Mouse (Mus musculus) neural tube, embryonic 15.5 days (tissue): ENCODE data around the gene Themis. TPM values are rescaled to one million over a fixed set of nuclear protein-coding genes. Genes with fewer than 3 reads are reported as not detected.

Source experiments
- ATAC-seq: fragments of 200-750 bp; cut with Nextera tagmentation; 2 replicates; pipeline ENCODE4 v1.8.0; 2017; ENCODE audit warnings: mild to moderate bottlenecking, moderate TSS enrichment, moderate library complexity; ENCODE audit not compliant: low FRiP score
- H3K27ac ChIP-seq: fragments of 300-500 bp; sonication (generic); replicated peaks from 2 replicates; pipeline ENCODE4 v1.5.1; 2015; ENCODE audit warnings: mild to moderate bottlenecking, inconsistent platforms
- H3K27me3 ChIP-seq: fragments of 300-500 bp; sonication (generic); replicated peaks from 2 replicates; pipeline ENCODE4 v1.6.1; 2015; ENCODE audit warnings: inconsistent platforms
- H3K36me3 ChIP-seq: fragments of 300-500 bp; sonication (generic); 2 replicates; pipeline ENCODE4 v1.6.1; 2015; ENCODE audit warnings: inconsistent platforms
- H3K4me1 ChIP-seq: fragments of 300-500 bp; sonication (generic); 2 replicates; pipeline ENCODE4 v1.6.1; 2015; ENCODE audit warnings: inconsistent platforms
- H3K4me2 ChIP-seq: fragments of 300-500 bp; sonication (generic); 2 replicates; pipeline ENCODE4 v1.6.1; 2015; ENCODE audit warnings: inconsistent platforms, mild to moderate bottlenecking, moderate library complexity
- H3K4me3 ChIP-seq: fragments of 300-500 bp; sonication (generic); replicated peaks from 2 replicates; pipeline ENCODE4 v1.5.1; 2015; ENCODE audit warnings: mild to moderate bottlenecking, inconsistent platforms
- H3K9ac ChIP-seq: fragments of 300-500 bp; sonication (generic); replicated peaks from 2 replicates; pipeline ENCODE4 v1.6.1; 2015; ENCODE audit warnings: mild to moderate bottlenecking, inconsistent platforms
- H3K9me3 ChIP-seq: fragments of 300-500 bp; sonication (generic); replicated peaks from 2 replicates; pipeline ENCODE4 v1.6.1; 2016; ENCODE audit warnings: inconsistent platforms
- WGBS: fragments of 180-500 bp; shearing (Covaris S2); methylation state at CpG from one replicate; pipeline ENCODE4 v1.1.7; 2015; ENCODE audit warnings: mixed read lengths; 5-methylcytosine and 5-hydroxymethylcytosine counted together
- polyA plus RNA-seq: library from polyadenylated mRNA; unstranded; fragments of >200 nt; fragmentation: Nextera tagmentation; extraction: Ambion mirVana; gene quantifications from 2 replicates; pipeline ENCODE4 v1.2.1, GENCODE M21; 2015

The Themis gene
- polyA plus RNA-seq = 4.6 TPM in 1 of 2 replicates, not detected in the other

DNA sequence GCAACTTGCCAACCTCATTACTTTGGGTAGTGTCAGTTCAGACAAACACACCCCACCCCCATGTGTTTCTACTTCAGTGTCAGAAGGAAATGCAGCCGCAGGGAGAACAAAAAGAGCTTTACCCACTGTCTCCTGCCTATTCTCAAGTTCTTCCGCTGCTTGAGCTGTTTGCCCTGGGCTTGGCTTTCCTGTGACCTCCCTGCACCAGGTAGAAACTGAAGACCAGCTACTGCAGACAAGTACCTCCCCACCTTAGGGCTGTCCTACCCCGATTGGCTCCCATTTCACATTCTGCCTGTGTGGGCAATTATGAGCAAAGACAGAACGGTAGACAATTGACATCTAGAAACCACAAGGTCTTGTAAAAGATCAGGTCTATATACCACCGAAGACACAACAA is at the start of gene Themis:
Themis (plus strand) TSS at position 100 of the 400 bp plus-strand sequence.
- H3K27ac ChIP-seq = no peak within 1 kb of the TSS
- no peak within 1 kb of the TSS for H3K4me2 ChIP-seq
- H3K36me3 ChIP-seq = no peaks in the 10 kb centered on the region
- H3K9me3 ChIP-seq = no peaks in the 10 kb centered on the region
- ATAC-seq = no peak
- 73% methylated on average over 5 of the region's 5 CpGs for WGBS
- H3K4me3 ChIP-seq = no peak within 1 kb of the TSS
- no peak within 1 kb of the TSS for H3K9ac ChIP-seq
- H3K27me3 ChIP-seq = no peaks in the 10 kb centered on the region
- H3K4me1 ChIP-seq = no peaks in the 10 kb centered on the region

DNA sequence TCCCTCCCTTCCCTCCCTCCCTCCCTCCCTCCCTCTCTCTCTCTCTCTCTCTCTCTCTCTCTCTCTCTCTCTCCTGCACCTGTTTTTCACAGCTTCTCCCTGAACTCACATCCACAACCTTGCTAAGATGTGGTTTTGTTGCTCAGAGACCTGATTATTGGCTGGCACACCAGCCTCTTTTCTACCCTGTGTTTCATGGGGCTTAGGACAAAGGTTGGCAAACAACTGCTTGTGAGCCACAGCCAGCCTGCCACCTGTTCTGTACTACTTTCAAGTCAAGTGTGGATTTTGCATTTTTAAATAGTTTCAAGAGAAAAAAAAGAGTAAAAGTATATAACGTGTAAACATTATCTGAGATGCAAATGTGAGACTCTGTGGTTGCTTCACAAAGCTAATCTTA is 48.7 kb upstream of the Themis start:
- Histone ChIP-seq H3K4me1 (no peaks in the 10 kb centered on the region), H3K9me3 (no peaks in the 10 kb centered on the region), H3K4me3 (no peak overlapping the region), H3K27ac (no peak overlapping the region), H3K9ac (no peak overlapping the region), H3K36me3 (no peaks in the 10 kb centered on the region), H3K4me2 (no peak overlapping the region), H3K27me3 (no peaks in the 10 kb centered on the region)
- 87% methylated on average over 1 of the region's 1 CpGs for WGBS
- ATAC-seq = no peak

DNA sequence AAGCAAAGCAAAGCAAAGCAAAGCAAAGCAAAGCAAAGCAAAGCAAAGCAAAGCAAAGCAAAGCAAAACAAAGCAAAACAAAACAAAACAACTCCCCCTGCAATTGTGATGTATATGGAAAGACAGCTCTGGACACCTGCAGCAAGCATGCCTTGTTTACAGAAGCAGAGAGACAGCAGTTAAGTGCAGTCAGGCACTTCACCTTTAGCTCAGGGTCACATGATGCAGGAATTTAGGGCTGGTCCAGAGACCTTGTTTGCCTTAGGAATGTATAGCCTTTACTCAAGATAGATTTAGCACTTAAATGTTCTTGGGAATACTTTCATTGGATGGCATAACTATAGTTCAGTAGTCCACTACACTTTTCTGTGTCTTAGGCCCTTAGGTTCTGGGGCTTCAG is 32.1 kb upstream of the Themis start:
- Histone ChIP-seq H3K4me1 (no peaks in the 10 kb centered on the region), H3K9me3 (no peaks in the 10 kb centered on the region), H3K36me3 (no peaks in the 10 kb centered on the region), H3K27me3 (no peaks in the 10 kb centered on the region), H3K27ac (no peak overlapping the region), H3K9ac (no peak overlapping the region), H3K4me2 (no peak overlapping the region), H3K4me3 (no peak overlapping the region)
- no peak for ATAC-seq

DNA sequence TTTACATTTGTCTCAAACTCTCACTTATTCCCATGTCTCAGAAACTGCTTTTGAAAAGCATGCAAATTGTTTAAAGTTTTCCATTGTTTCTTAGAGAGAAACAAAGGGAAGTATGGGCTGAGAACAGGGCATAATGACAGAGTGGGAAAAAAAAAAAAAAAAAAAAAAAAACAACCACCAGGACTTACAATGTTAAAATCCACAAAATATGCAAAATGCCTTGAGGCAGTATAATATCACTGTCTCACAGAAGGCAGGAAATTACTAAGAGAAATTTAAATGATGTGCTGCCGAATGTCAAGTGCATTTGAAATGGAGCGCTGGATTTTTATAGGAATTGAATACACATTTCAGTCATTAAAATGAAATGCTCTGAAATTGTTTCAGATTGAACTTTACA is 26.3 kb upstream of the Themis start:
- no peaks in the 10 kb centered on the region for H3K36me3 ChIP-seq
- H3K4me2 ChIP-seq = no peak overlapping the region
- 67% methylated on average over 2 of the region's 2 CpGs for WGBS
- no peaks in the 10 kb centered on the region for H3K9me3 ChIP-seq
- no peak for ATAC-seq
- H3K9ac ChIP-seq = no peak overlapping the region
- no peak overlapping the region for H3K4me3 ChIP-seq
- no peaks in the 10 kb centered on the region for H3K27me3 ChIP-seq
- no peaks in the 10 kb centered on the region for H3K4me1 ChIP-seq
- no peak overlapping the region for H3K27ac ChIP-seq

DNA sequence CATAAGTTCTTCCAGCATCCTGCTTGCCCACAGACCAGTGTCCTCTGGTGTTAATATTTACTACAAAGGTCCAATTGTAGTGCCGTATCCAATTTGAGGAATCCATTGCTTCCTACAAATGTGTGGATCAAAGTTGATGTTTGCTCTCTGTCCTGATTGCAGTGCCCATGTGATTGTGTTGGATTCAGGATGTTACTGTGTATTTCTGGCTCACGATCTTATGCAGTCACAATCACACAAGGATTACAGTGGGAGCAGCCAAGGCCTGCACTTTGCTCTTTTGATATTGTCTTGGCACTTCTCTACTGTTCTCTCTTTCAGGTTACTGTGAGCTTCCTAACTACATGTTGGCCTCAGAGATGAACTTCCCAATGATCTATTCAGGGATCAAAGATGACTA is 20.3 kb upstream of the Themis start:
- 94% methylated on average over 2 of the region's 2 CpGs for WGBS
- no peaks in the 10 kb centered on the region for H3K9me3 ChIP-seq
- no peak overlapping the region for H3K4me3 ChIP-seq
- H3K27ac ChIP-seq = no peak overlapping the region
- H3K4me1 ChIP-seq = no peaks in the 10 kb centered on the region
- H3K4me2 ChIP-seq = no peak overlapping the region
- no peak overlapping the region for H3K9ac ChIP-seq
- H3K27me3 ChIP-seq = no peaks in the 10 kb centered on the region
- no peaks in the 10 kb centered on the region for H3K36me3 ChIP-seq
- ATAC-seq = no peak

DNA sequence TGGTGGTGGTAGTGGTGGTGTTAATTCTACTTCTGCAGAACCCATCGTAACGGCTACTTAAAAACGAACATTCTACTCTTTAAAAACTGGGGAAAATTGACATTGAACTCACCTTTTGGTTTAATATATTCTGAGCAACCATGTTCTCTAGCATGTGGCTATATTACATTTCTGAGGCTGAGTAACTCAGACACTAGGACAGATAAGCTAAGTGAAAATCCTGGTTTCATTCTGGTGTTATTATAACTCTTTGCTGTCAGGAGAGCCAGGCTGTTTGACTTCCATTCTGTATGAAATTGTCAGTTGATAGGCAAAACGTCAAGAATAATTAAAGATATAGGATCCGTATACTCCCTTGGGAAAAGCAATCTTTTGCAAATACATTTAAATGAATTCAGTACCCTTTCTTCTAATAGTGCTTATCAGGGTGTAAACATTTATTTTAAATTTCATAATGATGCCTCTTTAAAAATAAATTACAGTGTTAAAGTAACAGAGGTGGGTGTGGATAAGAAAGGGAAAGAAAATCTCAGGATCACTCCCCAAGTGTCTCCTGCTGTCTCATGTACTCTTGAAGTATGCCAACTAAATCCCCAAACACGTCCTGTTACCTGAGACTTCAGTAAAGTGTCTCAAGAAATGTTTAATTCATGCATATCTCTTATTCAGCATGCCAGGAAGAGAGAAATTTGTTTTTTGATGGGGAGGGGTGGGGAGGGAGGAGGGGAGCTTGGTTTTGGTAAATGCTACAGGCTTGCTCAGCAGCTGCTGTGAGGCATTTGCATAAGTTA is 18.9 kb upstream of the Themis start:
- no peak overlapping the region for H3K4me3 ChIP-seq
- no peaks in the 10 kb centered on the region for H3K36me3 ChIP-seq
- ATAC-seq = no peak
- no peaks in the 10 kb centered on the region for H3K4me1 ChIP-seq
- H3K27me3 ChIP-seq = no peaks in the 10 kb centered on the region
- H3K9ac ChIP-seq = no peak overlapping the region
- no peak overlapping the region for H3K4me2 ChIP-seq
- 75% methylated on average over 6 of the region's 6 CpGs for WGBS
- no peaks in the 10 kb centered on the region for H3K9me3 ChIP-seq
- no peak overlapping the region for H3K27ac ChIP-seq

DNA sequence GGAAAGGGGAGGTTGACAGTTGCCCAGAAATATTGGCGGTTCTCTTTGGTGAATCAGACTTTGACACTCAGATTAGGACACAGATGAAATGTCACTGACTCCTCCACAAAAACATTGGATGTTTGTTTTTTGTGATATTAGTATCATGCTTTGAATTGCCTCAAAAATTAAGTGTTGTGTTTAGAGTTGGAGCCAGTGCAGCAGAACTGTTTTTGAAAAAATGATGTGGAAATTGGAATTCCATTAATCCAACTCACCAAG is 18.3 kb upstream of the Themis start:
- WGBS = 32% methylated on average over 1 of the region's 1 CpGs
- Histone ChIP-seq H3K9ac (no peak overlapping the region), H3K36me3 (no peaks in the 10 kb centered on the region), H3K27ac (no peak overlapping the region), H3K4me2 (no peak overlapping the region), H3K27me3 (no peaks in the 10 kb centered on the region), H3K4me1 (no peaks in the 10 kb centered on the region), H3K9me3 (no peaks in the 10 kb centered on the region), H3K4me3 (no peak overlapping the region)
- ATAC-seq = no peak

DNA sequence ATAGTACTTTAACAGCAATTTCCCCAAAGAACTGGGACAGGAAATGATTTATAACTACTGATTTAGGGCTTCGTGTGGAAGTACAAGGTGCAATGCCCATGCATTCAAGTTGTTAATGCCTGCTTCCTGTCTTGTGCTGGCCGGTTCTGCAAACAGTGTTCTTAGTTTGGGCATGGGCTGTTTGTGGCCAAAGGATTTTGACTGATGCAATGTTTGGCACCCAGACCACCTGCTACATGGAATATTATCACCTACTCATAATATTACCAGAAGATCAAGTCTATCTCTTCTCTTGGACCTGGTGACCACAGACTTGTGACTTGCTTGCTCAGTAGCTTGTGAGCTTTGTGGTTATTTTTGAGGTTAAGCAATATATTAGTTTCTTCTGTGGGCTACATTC is 16.2 kb upstream of the Themis start:
- WGBS = 81% methylated on average over 2 of the region's 2 CpGs
- no peaks in the 10 kb centered on the region for H3K9me3 ChIP-seq
- no peak for ATAC-seq

DNA sequence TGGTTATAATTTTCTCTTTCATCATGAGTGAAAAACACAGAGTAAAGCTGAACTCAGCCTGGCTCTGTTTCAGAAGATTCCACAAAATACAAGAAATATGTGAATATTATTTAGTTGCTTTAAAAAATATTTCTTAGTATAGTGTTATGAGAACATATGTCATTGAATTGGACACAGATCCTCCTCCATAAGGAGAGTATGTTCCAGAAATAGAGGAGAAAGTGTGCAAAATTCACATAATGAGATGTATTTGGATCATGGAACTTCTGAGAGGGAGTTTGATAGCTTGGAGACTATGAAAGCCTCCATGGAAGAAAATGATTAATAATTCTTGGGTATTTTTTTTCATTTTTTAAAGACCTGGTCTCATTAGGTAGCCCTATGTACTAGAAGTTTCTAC is 13.4 kb upstream of the Themis start:
- Histone ChIP-seq H3K4me2 (no peak overlapping the region), H3K4me1 (no peaks in the 10 kb centered on the region), H3K36me3 (no peaks in the 10 kb centered on the region), H3K9ac (no peak overlapping the region), H3K27ac (no peak overlapping the region), H3K4me3 (no peak overlapping the region), H3K27me3 (no peaks in the 10 kb centered on the region), H3K9me3 (no peaks in the 10 kb centered on the region)
- no peak for ATAC-seq

More for the DNA sequence above, 16.2 kb upstream of the Themis start:
- Histone ChIP-seq H3K36me3 (no peaks in the 10 kb centered on the region), H3K27me3 (no peaks in the 10 kb centered on the region), H3K9ac (no peak overlapping the region), H3K4me1 (no peaks in the 10 kb centered on the region), H3K27ac (no peak overlapping the region), H3K4me2 (no peak overlapping the region), H3K4me3 (no peak overlapping the region)

DNA sequence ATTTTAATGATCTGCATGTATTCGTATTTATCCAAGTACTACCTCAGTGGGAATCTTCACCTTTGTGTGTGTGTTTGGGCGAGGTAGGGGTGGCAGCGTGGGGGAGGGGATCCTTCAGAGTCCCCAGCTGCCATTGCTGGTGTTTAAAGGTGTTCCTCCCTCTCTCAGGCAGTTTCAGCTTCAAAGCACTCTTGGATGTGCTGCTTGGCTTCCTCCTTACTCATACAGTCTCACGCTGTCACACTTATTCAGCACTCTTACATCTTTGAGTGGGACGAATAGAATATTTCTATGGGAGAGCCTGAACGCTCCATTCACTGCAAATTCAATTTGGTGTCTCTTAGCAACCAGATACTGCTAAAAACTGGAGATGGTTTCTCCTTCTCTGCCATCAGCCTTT is 3.0 kb upstream of the Themis start:
- no peaks in the 10 kb centered on the region for H3K36me3 ChIP-seq
- ATAC-seq = no peak
- H3K27ac ChIP-seq = no peak overlapping the region
- H3K4me3 ChIP-seq = no peak overlapping the region
- no peaks in the 10 kb centered on the region for H3K4me1 ChIP-seq
- no peak overlapping the region for H3K9ac ChIP-seq
- H3K27me3 ChIP-seq = no peaks in the 10 kb centered on the region
- H3K4me2 ChIP-seq = no peak overlapping the region
- 66% methylated on average over 6 of the region's 6 CpGs for WGBS
- H3K9me3 ChIP-seq = no peaks in the 10 kb centered on the region

DNA sequence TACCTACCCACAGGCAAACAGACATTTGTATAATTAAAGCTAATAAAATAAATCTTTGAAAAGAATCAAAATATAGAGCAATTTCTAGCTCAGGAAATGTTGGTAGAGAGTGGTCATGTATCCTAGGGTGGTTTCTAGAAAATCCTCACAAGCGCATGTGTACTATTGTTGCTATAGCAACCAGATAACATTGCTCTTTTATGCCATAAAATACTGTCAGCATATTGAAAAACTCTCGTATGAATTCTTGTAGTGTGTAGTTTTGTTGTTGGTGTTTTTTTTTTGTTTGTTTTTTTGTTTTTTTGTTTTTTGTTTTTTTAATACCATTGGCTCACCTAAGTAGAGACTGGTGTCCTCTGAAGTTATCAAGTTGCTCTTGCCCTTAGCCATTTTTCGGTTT is 5.8 kb downstream of the Themis start:
- 83% methylated on average over 3 of the region's 3 CpGs for WGBS
- no peaks in the 10 kb centered on the region for H3K9me3 ChIP-seq
- H3K4me3 ChIP-seq = no peak overlapping the region
- H3K27me3 ChIP-seq = no peaks in the 10 kb centered on the region
- no peaks in the 10 kb centered on the region for H3K36me3 ChIP-seq
- no peak overlapping the region for H3K4me2 ChIP-seq
- no peak for ATAC-seq
- H3K27ac ChIP-seq = no peak overlapping the region
- no peaks in the 10 kb centered on the region for H3K4me1 ChIP-seq
- H3K9ac ChIP-seq = no peak overlapping the region

DNA sequence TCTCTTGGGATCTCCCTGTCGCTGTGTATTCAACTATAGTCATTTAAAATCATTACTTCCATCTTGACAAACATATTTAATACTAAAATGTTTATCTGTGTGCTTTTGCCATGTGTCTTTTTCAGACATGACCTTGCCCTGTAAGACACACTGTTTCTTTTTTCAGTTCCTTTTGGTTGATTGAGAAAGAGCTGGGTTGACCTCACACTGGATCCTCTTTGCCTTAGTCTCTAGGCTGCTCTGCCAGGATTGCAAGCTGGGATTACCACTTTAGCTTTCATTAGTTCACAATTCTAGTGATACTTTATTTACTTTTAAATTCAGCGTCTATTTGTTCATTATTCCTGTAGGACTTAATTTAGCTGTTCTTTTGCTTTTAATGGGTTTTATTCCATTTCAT is 7.2 kb downstream of the Themis start:
- no peaks in the 10 kb centered on the region for H3K27me3 ChIP-seq
- 85% methylated on average over 2 of the region's 2 CpGs for WGBS
- H3K9ac ChIP-seq = no peak overlapping the region
- ATAC-seq = no peak
- no peak overlapping the region for H3K4me3 ChIP-seq
- no peaks in the 10 kb centered on the region for H3K9me3 ChIP-seq
- H3K4me1 ChIP-seq = no peaks in the 10 kb centered on the region
- H3K27ac ChIP-seq = no peak overlapping the region
- H3K4me2 ChIP-seq = no peak overlapping the region
- H3K36me3 ChIP-seq = no peaks in the 10 kb centered on the region

DNA sequence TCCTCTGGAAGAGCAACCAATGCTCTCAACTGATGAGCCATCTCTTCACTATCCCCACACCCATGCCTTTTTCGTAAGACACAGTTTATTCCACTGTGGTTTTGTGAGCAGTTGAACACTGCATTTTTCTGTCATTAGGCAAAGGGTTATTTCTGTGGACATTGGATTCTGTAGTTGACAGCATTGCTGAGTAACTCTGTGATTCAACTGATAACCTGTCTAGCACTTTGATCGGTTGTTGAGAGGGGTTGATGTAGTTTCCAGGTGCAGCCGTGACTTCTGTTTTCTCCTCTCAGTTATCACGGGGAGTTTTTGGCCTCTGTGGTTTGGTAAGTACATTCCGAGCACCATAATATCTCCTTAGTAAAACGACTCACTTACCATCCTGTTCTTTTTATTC is 26.8 kb downstream of the Themis start:
- no peak overlapping the region for H3K4me2 ChIP-seq

More for the DNA sequence above, 26.8 kb downstream of the Themis start:
- ATAC-seq = no peak
- H3K4me1 ChIP-seq = no peaks in the 10 kb centered on the region
- 92% methylated on average over 6 of the region's 6 CpGs for WGBS
- H3K9ac ChIP-seq = no peak overlapping the region
- H3K27me3 ChIP-seq = no peaks in the 10 kb centered on the region
- no peaks in the 10 kb centered on the region for H3K9me3 ChIP-seq
- H3K27ac ChIP-seq = no peak overlapping the region
- H3K4me3 ChIP-seq = no peak overlapping the region
- H3K36me3 ChIP-seq = no peaks in the 10 kb centered on the region
